Mouse (Mus musculus): ENCODE data around the gene L3hypdh.

L3hypdh gene

GRCm38 (mm10) chr12:72085329-72086165 lies at the start of gene L3hypdh, which contains the start of gene Jkamp:
Gene L3hypdh (minus strand): TSS chr12:72085439.
Gene Jkamp (plus strand): TSS chr12:72085589.
- peak; percentile 99 for DNase-seq (ENCODE audit: low spot score)

GRCm38 (mm10) chr12:72129203-72129602 lies 44.0 kb upstream of the L3hypdh start:
- no peak for DNase-seq (ENCODE audit: low spot score)

GRCm38 (mm10) chr12:72115686-72116345 lies 30.6 kb upstream of the L3hypdh start:
- no peak for DNase-seq (ENCODE audit: low spot score)

GRCm38 (mm10) chr12:72115126-72115525 lies 29.9 kb upstream of the L3hypdh start:
- no peak for DNase-seq (ENCODE audit: low spot score)

- DNase-seq (ENCODE audit: low spot score): peak; percentile 61
Measured at GRCm38 (mm10) chr12:72104525-72105281, 19.5 kb upstream of the L3hypdh start.

- no peak for DNase-seq (ENCODE audit: low spot score)
Measured at GRCm38 (mm10) chr12:72104027-72104426, 18.8 kb upstream of the L3hypdh start.

- DNase-seq (ENCODE audit: low spot score): no peak
Measured at GRCm38 (mm10) chr12:72102776-72103175, 17.5 kb upstream of the L3hypdh start.

- DNase-seq (ENCODE audit: low spot score): no peak
Measured at GRCm38 (mm10) chr12:72096966-72097365, 11.7 kb upstream of the L3hypdh start.

- no peak for DNase-seq (ENCODE audit: low spot score)
Measured at GRCm38 (mm10) chr12:72089802-72090201, 4.6 kb upstream of the L3hypdh start.

- no peak for DNase-seq (ENCODE audit: low spot score)
Measured at GRCm38 (mm10) chr12:72086166-72086825, 1.1 kb upstream of the L3hypdh start.

GRCm38 (mm10) chr12:72085024-72085328 lies 263 bp downstream of the L3hypdh start:
- no peak for DNase-seq (ENCODE audit: low spot score)

- DNase-seq (ENCODE audit: low spot score): peak; percentile 53
Measured at GRCm38 (mm10) chr12:72084261-72085023, 797 bp downstream of the L3hypdh start.

GRCm38 (mm10) chr12:72083265-72083664 lies 2.0 kb downstream of the L3hypdh start:
- DNase-seq (ENCODE audit: low spot score): no peak

GRCm38 (mm10) chr12:72082370-72082769 lies 2.9 kb downstream of the L3hypdh start:
- DNase-seq (ENCODE audit: low spot score): peak; percentile 9

- DNase-seq (ENCODE audit: low spot score): no peak
Measured at GRCm38 (mm10) chr12:72081961-72082360, 3.3 kb downstream of the L3hypdh start.

- DNase-seq (ENCODE audit: low spot score): no peak
Measured at GRCm38 (mm10) chr12:72078248-72078647, 7.0 kb downstream of the L3hypdh start.

- DNase-seq (ENCODE audit: low spot score): peak; percentile 74
Measured at GRCm38 (mm10) chr12:72070327-72071269, 14.6 kb downstream of the L3hypdh start, which contains the start of gene Gpr135. Gene Gpr135 (minus strand): TSS chr12:72071125.

- no peak for DNase-seq (ENCODE audit: low spot score)
Measured at GRCm38 (mm10) chr12:72069626-72070326, 15.5 kb downstream of the L3hypdh start.

GRCm38 (mm10) chr12:72057780-72058179 lies 27.5 kb downstream of the L3hypdh start:
- DNase-seq (ENCODE audit: low spot score): no peak
